Mouse (Mus musculus): ENCODE results near the gene Mvb12a. TPM values are rescaled to one million over a fixed set of nuclear protein-coding genes. Genes with fewer than 3 reads are reported as not detected.
A peak's percentile ranks its signal among the peaks of the same experiment; 100 is the strongest.

Mvb12a gene
- polyA plus RNA-seq, 1 experiment from 2014 or later, result 53.4 TPM

DNA sequence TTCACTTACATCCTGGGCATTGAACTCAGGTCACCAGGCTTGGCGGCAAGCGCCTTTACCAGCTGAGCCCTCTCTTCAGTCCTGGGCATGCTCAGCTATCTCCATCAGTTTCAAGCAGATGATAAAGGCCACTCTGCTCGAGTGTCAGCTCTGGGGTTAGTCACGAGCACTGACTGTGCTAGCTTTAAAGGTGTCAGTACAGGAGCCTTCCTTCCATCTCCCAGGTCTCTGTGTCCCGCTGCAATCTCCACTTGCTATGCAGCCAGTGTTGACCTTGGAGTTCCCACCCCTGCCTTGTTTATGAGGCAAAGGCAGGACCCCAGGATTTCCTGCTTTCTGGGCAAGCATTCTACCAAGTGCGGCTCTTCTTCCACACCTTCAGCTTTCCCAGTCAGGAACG is 24.9 kb downstream of the Mvb12a start:
- peaks cover 7% of the 10 kb centered on the region; the same call in 1 of the 2 replicates for H3K9me3 ChIP-seq (replicated peaks)
- H3K4me3 ChIP-seq, result no peak overlapping the region
- H3K27ac ChIP-seq (ENCODE audit: poor library complexity, severe bottlenecking), result no peak overlapping the region
- ATAC-seq (ENCODE audit: insufficient number of reproducible peaks, low FRiP score), result no peak
- H3K4me1 ChIP-seq (replicated peaks), result peaks cover 31% of the 10 kb centered on the region
- no peaks in the 10 kb centered on the region for H3K36me3 ChIP-seq
- H3K4me2 ChIP-seq, result no peak overlapping the region
- WGBS, result 58% methylated on average over 7 of the region's 7 CpGs
- no peak overlapping the region for H3K9ac ChIP-seq
- peaks cover 54% of the 10 kb centered on the region for H3K27me3 ChIP-seq (replicated peaks)

DNA sequence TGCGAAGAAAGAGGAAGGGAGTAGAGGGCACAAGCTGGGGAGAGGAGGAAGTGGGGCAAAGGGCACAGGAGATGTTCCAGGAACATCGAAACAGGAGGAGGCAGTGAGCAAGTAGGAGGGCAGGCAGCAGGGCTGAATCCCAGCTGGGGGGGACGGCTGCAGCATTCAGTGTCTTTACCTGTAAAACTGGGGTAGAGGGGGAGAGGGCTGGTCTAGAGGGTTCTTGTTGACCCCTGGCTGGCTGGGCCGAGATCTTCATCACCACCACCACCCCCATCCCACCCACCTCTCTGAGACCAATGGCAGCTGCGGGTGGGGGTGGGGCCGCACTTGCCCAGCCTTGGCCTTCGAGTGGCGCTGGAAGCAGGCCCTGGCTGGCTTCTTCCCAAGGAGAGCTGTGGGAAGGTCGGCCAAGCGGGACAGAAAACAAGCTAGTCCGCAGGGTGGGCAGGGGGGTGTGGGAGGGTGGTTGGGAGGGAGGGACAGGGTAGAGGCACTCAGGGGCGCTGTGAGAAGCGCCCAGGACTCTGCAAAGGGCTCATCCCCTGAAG is 25.7 kb downstream of the Mvb12a start, which contains the start of gene Slc27a1:
Slc27a1 (plus strand) TSS at position 496 of the 551 bp plus-strand sequence.
- Histone ChIP-seq H3K9me3 (replicated peaks) (peaks cover 7% of the 10 kb centered on the region; the same call in 1 of the 2 replicates), H3K36me3 (no peaks in the 10 kb centered on the region), H3K27me3 (replicated peaks) (peaks cover 46% of the 10 kb centered on the region), H3K27ac (ENCODE audit: poor library complexity, severe bottlenecking) (no peak within 1 kb of the TSS), H3K4me1 (replicated peaks) (peaks cover 26% of the 10 kb centered on the region), H3K9ac (peak within 1 kb of the TSS; percentile 64), H3K4me2 (peak within 1 kb of the TSS; percentile 94), H3K4me3 (peak within 1 kb of the TSS; percentile 69)
- ATAC-seq (ENCODE audit: insufficient number of reproducible peaks, low FRiP score), result no peak
- whole genome bisulfite sequencing, result 17% methylated on average over 13 of the region's 13 CpGs

DNA sequence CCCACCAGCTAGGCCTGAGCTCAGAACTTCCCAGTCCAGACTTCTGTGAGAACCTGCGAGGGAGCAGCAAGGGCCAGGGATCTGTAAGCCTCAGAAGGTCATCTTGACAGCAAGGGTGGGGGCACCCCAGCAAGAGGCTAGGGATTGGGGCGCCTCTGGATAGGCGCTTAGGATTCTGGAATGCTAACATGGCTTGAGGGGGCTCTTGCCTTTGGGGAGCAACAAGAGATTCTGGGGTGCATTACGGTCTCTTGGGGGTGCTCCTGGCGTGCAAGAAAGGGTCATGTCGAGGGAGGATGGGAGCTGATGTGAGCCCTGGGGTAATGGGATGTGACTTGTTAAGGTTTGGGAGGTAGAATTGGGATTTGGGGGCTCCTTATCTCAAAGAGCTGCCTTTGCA is 26.2 kb downstream of the Mvb12a start:
- no peak for ATAC-seq (ENCODE audit: insufficient number of reproducible peaks, low FRiP score)
- WGBS, result 36% methylated on average over 6 of the region's 6 CpGs
- Histone ChIP-seq H3K27ac (ENCODE audit: poor library complexity, severe bottlenecking) (no peak overlapping the region), H3K4me3 (peak overlapping the region; percentile 69), H3K9ac (peak overlapping the region; percentile 64; the same call in 1 of the 2 replicates), H3K36me3 (no peaks in the 10 kb centered on the region), H3K27me3 (replicated peaks) (peaks cover 41% of the 10 kb centered on the region), H3K4me2 (peak overlapping the region; percentile 94), H3K9me3 (replicated peaks) (peaks cover 6% of the 10 kb centered on the region; the same call in 1 of the 2 replicates), H3K4me1 (replicated peaks) (peaks cover 26% of the 10 kb centered on the region)

DNA sequence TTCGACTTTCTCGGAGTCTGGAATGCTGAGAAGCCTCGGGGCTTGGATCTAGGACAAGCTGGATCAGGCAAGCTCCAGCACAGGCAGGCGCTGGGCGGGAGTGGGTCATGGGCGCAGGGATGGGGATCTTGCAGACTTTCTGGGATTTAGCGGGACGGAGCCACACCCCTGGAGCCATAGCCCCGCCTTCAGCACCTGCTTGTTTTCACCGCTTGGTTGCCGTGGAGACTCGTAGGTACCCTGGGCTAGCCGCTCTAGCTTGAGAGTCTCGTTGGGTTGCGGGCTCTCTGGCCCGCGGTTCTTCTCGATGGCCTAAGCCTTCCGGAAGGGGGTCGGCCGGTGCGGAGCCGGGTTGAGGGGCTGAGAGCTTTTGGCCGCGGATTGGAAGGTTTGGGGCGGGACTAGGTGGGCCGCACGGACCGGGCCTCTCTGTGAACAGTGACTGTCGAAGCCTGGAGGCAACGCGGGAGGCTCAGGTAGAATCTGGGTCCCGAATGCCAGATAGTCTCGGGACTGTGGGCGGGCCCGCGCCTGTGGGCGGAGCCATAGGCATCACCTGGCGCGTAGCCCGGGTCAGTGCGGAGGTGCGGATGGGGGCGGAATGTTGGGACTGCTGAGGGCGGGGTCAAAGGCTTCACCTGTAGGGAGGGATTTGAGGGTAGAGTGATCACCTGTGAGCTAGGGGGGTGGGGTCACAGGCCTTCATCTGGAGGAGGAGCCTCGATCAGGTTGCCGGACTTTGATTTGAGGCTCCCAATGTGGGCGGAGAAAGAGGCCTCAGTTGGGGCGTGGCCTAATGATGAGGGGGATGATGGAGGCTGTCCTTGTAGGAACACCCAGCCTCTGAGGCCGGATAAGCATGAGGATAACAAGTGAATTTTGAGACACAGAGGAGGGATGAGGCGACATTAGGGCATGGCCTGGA is 26.9 kb downstream of the Mvb12a start:
- peaks cover 35% of the 10 kb centered on the region for H3K27me3 ChIP-seq (replicated peaks)
- H3K4me1 ChIP-seq (replicated peaks), result peaks cover 26% of the 10 kb centered on the region
- WGBS, result 1% methylated on average over 51 of the region's 51 CpGs
- peak overlapping the region; percentile 64 for H3K9ac ChIP-seq
- H3K27ac ChIP-seq (ENCODE audit: poor library complexity, severe bottlenecking), result peak overlapping the region; percentile 4; the same call in 1 of the 2 replicates
- peak overlapping the region; percentile 94 for H3K4me2 ChIP-seq
- no peaks in the 10 kb centered on the region for H3K36me3 ChIP-seq
- H3K9me3 ChIP-seq (replicated peaks), result no peaks in the 10 kb centered on the region
- H3K4me3 ChIP-seq, result peak overlapping the region; percentile 69
- ATAC-seq (ENCODE audit: insufficient number of reproducible peaks, low FRiP score), result peak; percentile 68

DNA sequence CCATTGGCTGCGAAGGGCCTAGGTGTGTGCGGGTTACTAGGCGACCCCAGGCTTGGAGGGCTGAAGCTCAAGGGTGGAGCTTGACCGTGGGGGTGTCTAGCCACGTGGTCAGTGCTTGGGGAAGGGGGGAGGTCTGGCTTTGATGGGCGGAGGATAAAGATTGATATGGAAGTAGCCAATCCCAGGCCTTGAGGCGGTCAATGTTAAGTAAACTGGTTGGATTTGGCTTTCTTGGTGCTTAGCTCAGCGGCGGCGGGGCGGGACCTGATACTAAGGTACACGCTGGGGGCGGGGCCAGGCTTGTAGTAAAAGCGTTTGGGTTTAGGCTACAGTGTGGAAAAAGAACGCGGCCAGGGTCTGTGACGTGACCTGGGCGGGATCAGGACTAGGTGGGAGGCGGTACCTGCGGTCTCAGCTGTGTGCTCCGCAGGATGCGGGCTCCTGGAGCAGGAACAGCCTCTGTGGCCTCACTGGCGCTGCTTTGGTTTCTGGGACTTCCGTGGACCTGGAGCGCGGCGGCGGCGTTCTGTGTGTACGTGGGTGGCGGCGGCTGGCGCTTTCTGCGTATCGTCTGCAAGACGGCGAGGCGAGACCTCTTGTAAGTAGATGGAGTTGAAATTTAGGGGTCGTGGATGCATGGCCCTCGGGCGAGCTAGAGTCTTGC is 27.7 kb downstream of the Mvb12a start:
- ATAC-seq (ENCODE audit: insufficient number of reproducible peaks, low FRiP score), result peak; percentile 83

DNA sequence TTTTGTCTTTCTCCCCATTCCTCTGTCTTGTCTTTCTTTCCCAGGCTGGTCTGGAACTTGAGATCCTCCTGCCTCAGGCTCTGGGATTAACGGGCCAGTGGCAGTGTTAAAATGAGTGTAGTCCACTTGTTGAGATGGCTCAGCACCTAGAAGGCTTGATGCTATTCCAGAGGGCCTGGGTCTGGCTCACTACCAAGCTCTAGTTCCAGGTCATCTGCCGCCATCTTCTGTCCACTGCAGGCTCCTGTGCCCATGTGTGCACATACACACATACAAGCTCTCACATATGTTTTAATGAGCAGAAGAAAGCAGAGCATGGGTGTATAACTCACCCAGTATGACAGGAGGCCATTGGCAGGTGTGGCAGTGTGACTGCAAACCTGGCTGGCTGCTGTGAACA is 29.4 kb downstream of the Mvb12a start:
- Histone ChIP-seq H3K4me3 (no peak overlapping the region), H3K9me3 (replicated peaks) (no peaks in the 10 kb centered on the region), H3K4me1 (replicated peaks) (peaks cover 26% of the 10 kb centered on the region), H3K4me2 (no peak overlapping the region), H3K27me3 (replicated peaks) (peaks cover 23% of the 10 kb centered on the region), H3K27ac (ENCODE audit: poor library complexity, severe bottlenecking) (no peak overlapping the region), H3K36me3 (no peaks in the 10 kb centered on the region), H3K9ac (no peak overlapping the region)
- ATAC-seq (ENCODE audit: insufficient number of reproducible peaks, low FRiP score), result no peak
- 85% methylated on average over 2 of the region's 2 CpGs for WGBS

More for the DNA sequence above, 27.7 kb downstream of the Mvb12a start:
- Histone ChIP-seq H3K9ac (peak overlapping the region; percentile 79), H3K36me3 (no peaks in the 10 kb centered on the region), H3K27me3 (replicated peaks) (peaks cover 35% of the 10 kb centered on the region), H3K4me3 (peak overlapping the region; percentile 69), H3K4me1 (replicated peaks) (peaks cover 26% of the 10 kb centered on the region), H3K27ac (ENCODE audit: poor library complexity, severe bottlenecking) (peak overlapping the region; percentile 4; the same call in 1 of the 2 replicates), H3K9me3 (replicated peaks) (no peaks in the 10 kb centered on the region), H3K4me2 (peak overlapping the region; percentile 94)
- under 1% methylated on average over 41 of the region's 41 CpGs for WGBS

DNA sequence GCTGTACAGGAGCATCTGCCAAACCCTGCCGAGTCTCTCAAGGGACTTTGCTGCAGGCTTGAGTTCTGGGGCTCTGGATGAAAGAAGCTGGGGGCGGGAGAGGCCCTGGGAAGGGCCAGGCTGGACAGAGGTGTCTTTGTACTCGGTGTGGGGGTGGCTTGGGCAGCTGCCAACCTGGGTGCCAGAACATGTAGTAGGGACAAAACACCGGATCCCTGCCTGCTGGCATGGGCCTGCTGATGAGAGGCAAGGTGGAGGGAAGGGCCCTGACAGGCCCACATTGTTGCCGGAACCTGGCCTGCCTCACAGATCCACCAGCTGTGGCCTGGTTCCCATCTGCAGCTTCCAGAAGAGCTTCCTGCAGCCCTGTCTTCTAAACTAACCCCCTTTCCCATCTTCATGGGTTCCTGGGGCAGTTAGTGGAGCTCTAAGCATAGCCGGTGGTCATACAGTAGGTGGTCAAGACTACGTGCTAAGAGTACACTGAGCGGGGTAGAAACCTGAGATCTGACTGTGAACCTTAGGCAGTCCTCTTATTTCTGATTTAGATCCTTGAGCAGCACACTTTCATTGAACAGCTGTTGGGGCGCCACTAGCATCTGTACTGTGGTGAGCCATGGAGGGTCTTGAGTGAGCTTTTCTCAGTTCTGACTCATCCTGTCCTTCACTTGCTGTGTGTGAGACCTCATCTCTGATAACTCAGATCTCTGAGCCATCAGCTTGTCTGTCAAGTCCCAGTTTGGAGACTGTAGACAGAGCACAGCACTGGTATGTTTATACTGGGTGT is 30.3 kb downstream of the Mvb12a start:
- Histone ChIP-seq H3K4me3 (no peak overlapping the region), H3K9ac (no peak overlapping the region), H3K36me3 (no peaks in the 10 kb centered on the region), H3K4me1 (replicated peaks) (peaks cover 26% of the 10 kb centered on the region), H3K27ac (ENCODE audit: poor library complexity, severe bottlenecking) (no peak overlapping the region), H3K27me3 (replicated peaks) (peaks cover 13% of the 10 kb centered on the region), H3K4me2 (no peak overlapping the region), H3K9me3 (replicated peaks) (no peaks in the 10 kb centered on the region)
- no peak for ATAC-seq (ENCODE audit: insufficient number of reproducible peaks, low FRiP score)
- WGBS, result 67% methylated on average over 9 of the region's 9 CpGs

DNA sequence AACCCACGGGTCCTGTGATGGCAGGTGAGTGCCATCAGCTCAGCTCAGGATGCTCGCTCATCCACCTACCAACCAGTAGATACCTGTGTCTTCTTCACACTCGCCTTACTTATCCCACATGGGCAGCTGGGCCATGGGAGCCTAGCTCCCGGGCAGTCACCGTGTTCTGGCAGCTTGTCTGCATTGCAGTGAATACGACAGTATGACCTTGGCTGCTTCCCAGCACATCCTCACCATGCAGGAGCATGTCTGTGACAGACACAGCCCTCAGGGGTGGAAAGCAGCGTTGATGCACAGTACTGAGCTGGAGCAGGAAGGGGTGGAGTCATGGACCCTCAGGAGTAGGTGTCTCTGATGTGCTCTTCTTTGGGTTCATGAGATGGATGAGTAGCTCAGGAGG is 31.7 kb downstream of the Mvb12a start:
- 69% methylated on average over 7 of the region's 7 CpGs for WGBS

DNA sequence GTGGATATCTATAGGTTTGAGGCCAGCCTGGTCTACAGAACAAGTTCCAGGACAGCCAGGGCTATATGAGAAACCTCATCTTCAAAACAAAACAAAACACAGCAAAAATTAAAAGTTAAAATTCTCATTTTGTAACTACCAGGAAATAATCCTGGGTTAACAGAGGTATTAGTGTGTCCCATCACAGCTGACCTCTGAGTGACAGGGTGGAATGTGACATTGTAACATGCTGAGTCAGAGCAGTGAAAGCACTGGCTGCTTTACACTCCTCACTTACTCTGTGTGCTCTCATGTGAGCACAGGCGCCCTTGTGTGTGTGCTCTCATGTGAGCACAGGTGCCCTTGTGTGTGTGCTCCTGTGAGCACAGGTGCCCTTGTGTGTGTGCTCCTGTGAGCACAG is 32.3 kb downstream of the Mvb12a start:
- H3K4me2 ChIP-seq, result no peak overlapping the region
- no peaks in the 10 kb centered on the region for H3K9me3 ChIP-seq (replicated peaks)
- no peaks in the 10 kb centered on the region for H3K36me3 ChIP-seq
- no peak overlapping the region for H3K9ac ChIP-seq
- peaks cover 9% of the 10 kb centered on the region for H3K4me1 ChIP-seq (replicated peaks)
- H3K27ac ChIP-seq (ENCODE audit: poor library complexity, severe bottlenecking), result no peak overlapping the region
- peaks cover 11% of the 10 kb centered on the region; the same call in 1 of the 2 replicates for H3K27me3 ChIP-seq (replicated peaks)
- no peak overlapping the region for H3K4me3 ChIP-seq
- no peak for ATAC-seq (ENCODE audit: insufficient number of reproducible peaks, low FRiP score)
- WGBS, result 54% methylated on average over 1 of the region's 1 CpGs

More for the DNA sequence above, 31.7 kb downstream of the Mvb12a start:
- Histone ChIP-seq H3K4me2 (no peak overlapping the region), H3K36me3 (no peaks in the 10 kb centered on the region), H3K9ac (no peak overlapping the region), H3K9me3 (replicated peaks) (no peaks in the 10 kb centered on the region), H3K4me1 (replicated peaks) (peaks cover 15% of the 10 kb centered on the region), H3K27me3 (replicated peaks) (peaks cover 9% of the 10 kb centered on the region; the same call in 1 of the 2 replicates), H3K27ac (ENCODE audit: poor library complexity, severe bottlenecking) (no peak overlapping the region), H3K4me3 (no peak overlapping the region)
- no peak for ATAC-seq (ENCODE audit: insufficient number of reproducible peaks, low FRiP score)

DNA sequence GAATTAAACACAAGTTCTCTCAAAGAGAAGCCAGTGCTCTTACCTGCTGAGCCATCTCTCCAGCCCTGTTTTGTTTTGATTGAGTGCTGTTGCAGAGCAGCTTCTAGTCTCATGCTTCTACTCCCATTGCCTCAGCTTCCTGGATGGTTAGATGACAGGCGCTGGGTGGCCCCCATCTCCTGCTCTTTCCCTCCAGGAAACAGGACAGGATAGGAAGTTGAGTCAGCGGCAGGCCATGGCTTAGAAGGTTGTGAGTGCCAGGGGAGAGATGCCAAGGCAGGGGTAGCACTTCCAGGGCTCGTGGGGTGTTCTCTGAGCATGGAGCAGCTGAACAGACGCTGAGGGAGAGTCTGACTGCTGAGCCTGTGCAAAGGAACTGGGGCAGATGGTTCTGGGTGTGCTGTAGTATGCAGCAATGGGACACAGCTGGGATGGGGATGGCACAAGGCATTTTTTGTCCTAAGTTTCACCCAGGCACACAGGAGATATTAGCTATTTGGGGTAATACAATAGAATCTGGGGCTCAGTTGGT is 35.2 kb downstream of the Mvb12a start:
- WGBS, result 49% methylated on average over 4 of the region's 4 CpGs
- no peak for ATAC-seq (ENCODE audit: insufficient number of reproducible peaks, low FRiP score)
- Histone ChIP-seq H3K27ac (ENCODE audit: poor library complexity, severe bottlenecking) (no peak overlapping the region), H3K4me2 (no peak overlapping the region), H3K4me1 (replicated peaks) (no peaks in the 10 kb centered on the region), H3K9me3 (replicated peaks) (no peaks in the 10 kb centered on the region), H3K36me3 (0 out of 2 replicates have a peak, but pooled peaks cover 4% of the 10 kb centered on the region), H3K4me3 (no peak overlapping the region), H3K9ac (no peak overlapping the region), H3K27me3 (replicated peaks) (peaks cover 18% of the 10 kb centered on the region)

Measured in heart, embryonic 12.5 days (tissue).